Mouse (Mus musculus): Measurements from ENCODE around the gene Tulp1. TPM values are rescaled to one million over a fixed set of nuclear protein-coding genes. Genes with fewer than 3 reads are reported as not detected.
"Not testable (repeated sequence)": the region's sequence is repeated elsewhere in the genome, so short reads cannot be mapped to it uniquely, and the experiment has no call there.

Tulp1 gene
- total RNA-seq, 1 experiment from 2014 or later = not detected

DNA sequence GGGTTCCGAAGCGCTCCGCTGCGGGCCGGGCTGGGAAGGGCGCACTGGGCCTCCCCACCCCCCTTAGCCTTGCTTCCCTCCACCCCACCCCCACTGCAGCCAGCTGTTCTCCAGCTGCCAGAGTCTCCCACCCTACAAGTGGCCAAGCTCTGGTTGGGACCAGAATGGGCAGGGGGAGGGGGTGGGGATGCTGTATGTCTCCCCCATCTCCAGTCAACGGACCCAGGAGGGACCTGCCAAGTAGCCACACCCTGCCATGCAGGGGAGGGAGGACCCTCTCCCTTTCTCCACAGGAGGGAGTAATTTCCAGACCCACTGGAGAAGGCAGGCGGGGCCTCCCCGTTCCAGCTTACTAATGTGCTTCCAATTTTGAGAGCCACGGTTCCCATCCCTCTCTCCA, 19.1 kb downstream of the Tulp1 start:
- ATAC-seq (ENCODE audit: extremely low read depth, insufficient number of reproducible peaks, low FRiP score, poor library complexity, severe bottlenecking) = no peak

- no peak for ATAC-seq (ENCODE audit: extremely low read depth, insufficient number of reproducible peaks, low FRiP score, poor library complexity, severe bottlenecking)
Measured at GRCm38 (mm10) chr17:28345271-28345721, 19.7 kb downstream of the Tulp1 start.

GRCm38 (mm10) chr17:28344670-28345069, 20.4 kb downstream of the Tulp1 start:
- ATAC-seq (ENCODE audit: extremely low read depth, insufficient number of reproducible peaks, low FRiP score, poor library complexity, severe bottlenecking) = no peak

DNA sequence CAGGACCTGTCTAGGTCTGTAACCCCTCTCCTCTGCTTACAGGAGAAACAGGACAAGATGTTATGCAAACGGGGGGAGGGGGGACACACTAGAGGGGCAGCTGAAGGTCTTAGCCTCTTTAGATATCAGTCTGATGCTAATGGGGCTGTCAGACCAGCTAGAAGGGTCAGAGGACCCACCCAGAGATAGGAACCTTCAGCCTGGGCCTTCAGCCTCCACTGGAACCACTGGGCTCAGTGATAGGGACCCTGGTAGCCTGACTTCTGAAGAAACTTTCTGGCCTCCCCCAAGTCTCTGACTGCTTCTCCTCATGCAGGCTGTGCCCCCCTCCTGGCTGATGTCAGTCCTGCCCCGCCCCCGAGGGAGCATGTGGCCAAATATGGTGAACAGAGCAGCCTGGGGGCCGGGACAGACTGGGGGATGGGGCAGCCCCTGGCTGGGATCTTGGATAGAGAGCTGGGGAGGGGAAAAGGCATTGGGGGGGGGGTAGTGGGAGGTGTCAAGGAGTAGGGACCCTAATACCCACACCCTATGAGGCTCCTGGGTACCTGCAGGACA, 20.9 kb downstream of the Tulp1 start:
- no peak for ATAC-seq (ENCODE audit: extremely low read depth, insufficient number of reproducible peaks, low FRiP score, poor library complexity, severe bottlenecking)

DNA sequence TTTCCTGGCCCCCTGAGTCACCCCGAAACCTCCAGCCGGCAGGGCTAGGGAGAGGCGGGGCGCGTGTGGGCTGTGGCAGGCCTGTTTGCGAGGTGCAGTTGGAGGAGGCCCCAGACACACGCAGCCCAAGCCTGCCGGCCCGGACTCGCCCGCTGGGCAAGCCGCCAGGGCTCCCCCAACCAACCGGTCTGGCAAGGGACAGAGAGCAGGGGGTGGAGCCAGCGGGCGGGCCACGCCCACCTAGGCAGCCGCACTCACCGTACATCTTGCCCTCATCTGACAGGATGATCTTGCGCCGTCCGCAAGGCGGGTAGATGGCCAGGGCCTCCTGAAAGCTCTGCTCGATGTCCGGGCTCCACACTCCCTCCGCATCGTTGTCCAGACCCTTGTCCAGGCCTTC, 23.9 kb downstream of the Tulp1 start:
- no peak for ATAC-seq (ENCODE audit: extremely low read depth, insufficient number of reproducible peaks, low FRiP score, poor library complexity, severe bottlenecking)

DNA sequence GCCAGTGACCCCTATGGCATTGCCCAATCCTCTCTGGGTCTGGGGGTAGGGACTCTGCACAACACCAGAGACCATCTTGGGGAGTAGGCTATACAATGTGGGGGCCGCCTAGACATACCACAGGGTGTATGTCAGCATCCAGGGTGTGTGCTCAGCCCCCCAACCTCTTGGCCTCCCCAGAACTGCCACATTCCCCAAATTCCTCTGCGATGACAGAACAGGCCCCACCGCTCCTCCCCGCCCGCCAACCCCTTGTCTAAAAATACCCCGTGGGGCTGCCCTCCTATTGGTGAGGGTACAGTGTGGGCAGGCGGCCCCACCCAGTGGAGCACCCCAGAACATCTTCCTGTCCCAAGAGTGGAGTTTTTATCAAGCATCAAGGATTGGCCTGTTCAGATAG, 24.4 kb downstream of the Tulp1 start:
- ATAC-seq (ENCODE audit: extremely low read depth, insufficient number of reproducible peaks, low FRiP score, poor library complexity, severe bottlenecking) = no peak

- no peak for ATAC-seq (ENCODE audit: extremely low read depth, insufficient number of reproducible peaks, low FRiP score, poor library complexity, severe bottlenecking)
Measured at GRCm38 (mm10) chr17:28337547-28337946, 27.5 kb downstream of the Tulp1 start.

GRCm38 (mm10) chr17:28335267-28335666, 29.8 kb downstream of the Tulp1 start:
- no peak for ATAC-seq (ENCODE audit: extremely low read depth, insufficient number of reproducible peaks, low FRiP score, poor library complexity, severe bottlenecking)

DNA sequence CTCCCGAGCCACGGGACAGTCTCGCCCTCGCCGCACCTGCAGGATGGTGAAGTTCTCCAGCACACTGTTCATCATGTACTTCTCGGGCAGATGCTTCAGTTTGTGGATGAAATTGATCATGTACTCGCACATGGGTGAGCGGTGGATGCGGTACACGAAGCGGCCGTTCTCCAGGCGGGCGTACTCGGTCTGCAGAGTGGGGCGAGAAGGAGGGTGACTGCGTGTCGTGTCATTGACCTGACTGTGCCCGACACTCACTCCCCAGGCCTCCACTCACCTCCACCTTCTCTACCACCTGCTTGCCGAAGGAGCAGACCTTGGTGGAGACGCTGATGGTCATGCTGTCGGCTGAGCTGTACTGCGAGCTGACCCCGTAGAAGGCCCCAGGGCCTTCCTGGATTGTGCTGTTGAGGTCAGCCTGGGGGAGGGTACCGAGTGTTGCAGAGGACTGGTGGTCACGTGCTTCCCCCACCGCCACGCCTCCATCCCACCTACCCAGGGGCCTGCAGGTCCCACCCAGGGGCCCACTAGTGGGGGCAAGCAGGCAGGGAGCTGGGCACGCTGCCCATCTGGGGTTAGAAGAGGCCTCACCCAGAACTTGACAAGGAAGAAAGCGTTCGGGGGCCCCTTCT, 32.0 kb downstream of the Tulp1 start:
- no peak for ATAC-seq (ENCODE audit: extremely low read depth, insufficient number of reproducible peaks, low FRiP score, poor library complexity, severe bottlenecking)

- no peak for ATAC-seq (ENCODE audit: extremely low read depth, insufficient number of reproducible peaks, low FRiP score, poor library complexity, severe bottlenecking)
Measured at GRCm38 (mm10) chr17:28332113-28332914, 32.7 kb downstream of the Tulp1 start.

GRCm38 (mm10) chr17:28331241-28332112, 33.5 kb downstream of the Tulp1 start:
- no peak for ATAC-seq (ENCODE audit: extremely low read depth, insufficient number of reproducible peaks, low FRiP score, poor library complexity, severe bottlenecking)

DNA sequence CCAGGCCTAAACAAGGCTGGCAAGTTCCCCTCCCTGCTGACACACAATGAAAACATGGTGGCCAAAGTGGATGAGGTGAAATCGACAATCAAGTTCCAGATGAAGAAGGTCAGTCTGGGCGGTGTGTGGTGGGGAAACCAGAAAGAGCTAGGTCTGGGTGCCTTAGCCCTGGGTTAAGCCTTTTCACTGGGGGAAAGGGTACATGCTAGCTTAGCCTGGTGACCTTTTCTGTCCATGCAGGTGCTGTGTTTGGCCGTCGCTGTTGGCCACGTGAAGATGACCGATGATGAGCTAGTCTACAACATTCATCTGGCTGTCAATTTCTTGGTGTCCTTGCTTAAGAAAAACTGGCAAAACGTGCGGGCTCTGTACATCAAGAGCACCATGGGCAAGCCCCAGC, 34.4 kb downstream of the Tulp1 start:
- ATAC-seq (ENCODE audit: extremely low read depth, insufficient number of reproducible peaks, low FRiP score, poor library complexity, severe bottlenecking) = not testable (repeated sequence)

DNA sequence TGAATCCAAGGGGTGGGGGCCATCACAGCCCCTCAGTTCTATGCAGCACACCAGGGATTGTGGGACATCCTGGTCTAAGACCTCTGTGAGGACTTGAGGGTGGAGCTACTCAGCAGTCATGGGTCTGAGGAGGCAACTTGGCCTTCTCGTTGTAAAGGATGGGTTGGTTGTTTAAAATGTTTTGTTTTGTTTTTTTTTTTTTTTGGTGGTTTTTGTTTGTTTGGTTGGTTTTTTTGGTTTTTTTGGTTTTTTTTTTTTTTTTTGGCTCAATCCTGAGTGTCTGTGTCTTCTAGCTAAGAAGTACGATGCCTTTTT, 34.8 kb downstream of the Tulp1 start:
- no peak for ATAC-seq (ENCODE audit: extremely low read depth, insufficient number of reproducible peaks, low FRiP score, poor library complexity, severe bottlenecking)

GRCm38 (mm10) chr17:28329503-28330231, 35.4 kb downstream of the Tulp1 start:
- no peak for ATAC-seq (ENCODE audit: extremely low read depth, insufficient number of reproducible peaks, low FRiP score, poor library complexity, severe bottlenecking)

DNA sequence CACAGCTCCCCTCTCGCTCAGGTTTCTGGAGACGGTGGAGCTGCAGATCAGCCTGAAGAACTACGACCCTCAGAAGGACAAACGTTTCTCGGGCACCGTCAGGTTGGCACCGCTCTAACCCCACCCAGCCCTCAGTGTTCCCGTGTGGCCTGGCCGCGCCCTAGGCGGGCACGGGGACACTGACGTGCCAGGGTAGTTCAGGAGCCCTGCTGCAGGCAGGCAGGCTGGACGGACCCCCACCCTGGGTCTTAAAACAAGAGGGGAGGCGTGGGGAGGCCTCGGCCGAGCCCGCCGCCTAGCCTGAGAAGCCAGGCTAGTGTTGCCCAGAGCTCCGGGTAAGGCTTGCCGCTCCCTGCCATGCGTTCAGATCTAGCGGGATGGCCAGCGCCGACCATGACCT, 36.1 kb downstream of the Tulp1 start:
- ATAC-seq (ENCODE audit: extremely low read depth, insufficient number of reproducible peaks, low FRiP score, poor library complexity, severe bottlenecking) = no peak

DNA sequence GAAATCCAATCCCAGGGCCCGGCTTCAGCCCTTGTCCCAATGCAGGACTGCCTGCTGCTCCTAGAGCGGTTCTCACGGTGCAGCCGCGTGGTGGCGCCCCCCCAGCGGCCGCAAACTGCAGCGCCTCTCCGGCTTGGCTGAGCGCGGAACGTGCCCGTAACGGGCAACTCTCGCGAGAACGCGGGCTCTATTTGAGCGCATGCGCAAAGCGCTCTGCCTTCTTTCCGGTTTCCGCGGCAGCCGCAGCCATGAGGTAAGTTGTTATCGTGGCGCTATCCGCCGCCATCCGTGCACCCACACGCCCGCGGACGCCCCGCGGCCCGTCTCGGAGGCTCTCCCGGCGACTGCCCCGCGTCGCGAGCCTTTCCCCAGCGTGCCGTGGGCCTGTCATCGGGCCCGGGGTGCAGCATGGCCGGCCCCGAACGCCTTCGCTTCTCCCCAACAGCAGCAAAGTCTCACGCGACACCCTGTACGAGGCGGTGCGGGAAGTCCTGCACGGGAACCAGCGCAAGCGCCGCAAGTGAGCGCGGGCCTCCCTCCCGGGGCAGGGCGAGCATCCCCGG, 36.6 kb downstream of the Tulp1 start, which contains the start of gene Rpl10a:
Gene Rpl10a, plus strand, starts transcription at position 106 of the 563 bp plus-strand sequence.
- ATAC-seq (ENCODE audit: extremely low read depth, insufficient number of reproducible peaks, low FRiP score, poor library complexity, severe bottlenecking) = peak; percentile 77

GRCm38 (mm10) chr17:28327673-28328325, 37.2 kb downstream of the Tulp1 start:
- no peak for ATAC-seq (ENCODE audit: extremely low read depth, insufficient number of reproducible peaks, low FRiP score, poor library complexity, severe bottlenecking)

GRCm38 (mm10) chr17:28326951-28327350, 38.1 kb downstream of the Tulp1 start:
- no peak for ATAC-seq (ENCODE audit: extremely low read depth, insufficient number of reproducible peaks, low FRiP score, poor library complexity, severe bottlenecking)

Data from neutrophil, adult 5-6 weeks (primary cell).